Mouse (Mus musculus): ENCODE measurements at regions not wholly inside any gene's neighbourhood (a gene's known extent, or its start where the extent isn't known, plus 50 kb on each side); places are given as distances from the start of the nearest gene placed in this dataset.

DNA sequence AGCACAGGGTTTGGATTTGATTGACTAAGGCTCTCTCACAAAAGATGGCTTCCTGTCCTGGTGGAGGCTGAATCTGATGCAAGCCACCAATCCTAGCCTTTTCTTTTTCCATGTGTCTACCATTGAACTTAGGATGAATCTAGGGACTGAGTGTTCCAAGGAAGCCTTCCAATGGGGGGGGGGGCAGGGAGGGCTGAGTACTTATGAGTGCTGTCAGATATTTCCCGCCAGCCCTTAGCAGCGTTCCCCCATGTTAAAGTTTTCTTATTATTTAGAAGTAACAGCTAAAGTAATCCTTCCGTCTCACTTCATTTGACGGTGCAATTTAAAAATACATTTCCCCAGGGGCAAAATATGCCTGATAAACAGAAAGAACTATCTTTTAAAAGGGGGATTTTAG lies 144.8 kb upstream of the Slc38a2 start:
- Histone ChIP-seq H3K9ac (no peak overlapping the region), H3K36me3 (no peaks in the 10 kb centered on the region), H3K9me3 (no peaks in the 10 kb centered on the region), H3K27ac (peak overlapping the region; percentile 59), H3K4me1 (peaks cover 16% of the 10 kb centered on the region), H3K4me3 (no peak overlapping the region), H3K27me3 (no peaks in the 10 kb centered on the region), H3K4me2 (no peak overlapping the region)
- 50% methylated on average over 4 of the region's 4 CpGs for WGBS
- peak; percentile 82 for ATAC-seq (ENCODE audit: borderline replicate concordance, extremely low read depth, low FRiP score, low TSS enrichment)

DNA sequence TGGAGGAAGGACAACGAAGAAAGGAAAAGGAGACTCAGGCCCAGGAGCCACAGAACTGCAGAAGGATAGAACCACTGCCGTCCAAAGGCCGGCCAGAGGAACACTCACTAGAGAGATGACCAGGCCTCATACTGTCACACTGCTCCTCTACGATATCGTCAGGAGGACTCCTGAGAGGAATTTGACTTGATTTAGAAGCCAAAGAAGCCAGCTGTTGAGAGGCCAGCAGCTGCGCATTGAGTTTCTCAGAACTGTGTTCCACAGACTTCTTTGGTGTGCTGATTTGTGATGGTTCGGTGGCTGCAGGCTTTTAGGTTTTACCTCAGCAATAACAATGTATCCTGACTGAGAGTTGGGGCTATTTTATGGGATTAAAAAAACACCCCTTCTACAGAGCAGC lies 144.1 kb upstream of the Slc38a2 start:
- H3K9me3 ChIP-seq, result no peaks in the 10 kb centered on the region
- peaks cover 16% of the 10 kb centered on the region for H3K4me1 ChIP-seq
- H3K4me3 ChIP-seq, result no peak overlapping the region
- no peaks in the 10 kb centered on the region for H3K27me3 ChIP-seq
- no peak overlapping the region for H3K4me2 ChIP-seq
- peak overlapping the region; percentile 9; the same call in 1 of the 2 replicates for H3K27ac ChIP-seq
- WGBS, result 75% methylated on average over 7 of the region's 7 CpGs
- H3K9ac ChIP-seq, result no peak overlapping the region
- no peak for ATAC-seq (ENCODE audit: borderline replicate concordance, extremely low read depth, low FRiP score, low TSS enrichment)
- H3K36me3 ChIP-seq, result no peaks in the 10 kb centered on the region

DNA sequence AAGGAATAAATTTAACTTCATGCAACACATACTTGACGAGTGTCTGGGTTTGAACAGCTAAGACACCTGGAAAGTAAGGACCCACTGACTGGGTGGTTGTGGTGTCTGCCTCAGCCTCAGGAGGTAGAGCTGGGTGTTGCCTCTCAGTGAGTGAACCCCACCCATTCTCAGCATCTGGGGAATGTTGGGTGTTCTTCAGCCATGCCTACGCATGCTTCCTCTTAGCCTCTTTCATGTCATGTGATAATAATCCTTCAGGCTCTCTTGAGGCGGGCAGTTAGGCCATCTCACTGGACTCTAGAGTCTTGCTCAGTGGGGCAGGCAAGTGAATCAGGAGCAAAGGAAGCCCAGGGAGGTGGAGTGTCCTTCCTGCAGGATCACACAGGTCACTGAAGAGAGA lies 143.4 kb upstream of the Slc38a2 start:
- H3K9me3 ChIP-seq, result no peaks in the 10 kb centered on the region
- no peak overlapping the region for H3K27ac ChIP-seq
- 87% methylated on average over 3 of the region's 3 CpGs for WGBS
- no peak for ATAC-seq (ENCODE audit: borderline replicate concordance, extremely low read depth, low FRiP score, low TSS enrichment)
- H3K36me3 ChIP-seq, result no peaks in the 10 kb centered on the region
- no peak overlapping the region for H3K9ac ChIP-seq
- H3K4me2 ChIP-seq, result no peak overlapping the region
- H3K27me3 ChIP-seq, result no peaks in the 10 kb centered on the region
- peaks cover 16% of the 10 kb centered on the region for H3K4me1 ChIP-seq
- H3K4me3 ChIP-seq, result no peak overlapping the region

DNA sequence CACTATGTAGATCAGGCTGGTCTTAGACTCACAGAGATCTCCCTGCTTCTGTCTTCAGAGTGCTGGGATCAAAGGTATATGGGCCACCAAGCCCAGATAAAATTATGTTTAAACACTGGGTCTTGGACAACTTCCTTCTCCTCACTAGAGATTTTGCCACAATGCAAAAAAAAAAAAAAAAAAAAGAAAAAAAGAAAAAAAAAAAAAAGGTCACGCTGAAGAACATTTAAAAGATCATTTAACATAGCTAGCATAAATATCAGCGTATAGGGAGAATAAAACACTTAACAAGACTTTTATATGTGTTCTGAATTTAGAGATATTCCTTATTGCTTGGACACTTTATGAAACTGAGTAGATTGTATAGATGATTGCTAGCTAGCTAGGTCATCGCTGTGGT lies 137.1 kb upstream of the Slc38a2 start:
- H3K9ac ChIP-seq, result no peak overlapping the region
- no peak overlapping the region for H3K4me3 ChIP-seq
- H3K9me3 ChIP-seq, result no peaks in the 10 kb centered on the region
- H3K36me3 ChIP-seq, result no peaks in the 10 kb centered on the region
- no peaks in the 10 kb centered on the region for H3K27me3 ChIP-seq
- no peak overlapping the region for H3K4me2 ChIP-seq
- WGBS, result 77% methylated on average over 3 of the region's 3 CpGs
- no peaks in the 10 kb centered on the region for H3K4me1 ChIP-seq
- ATAC-seq (ENCODE audit: borderline replicate concordance, extremely low read depth, low FRiP score, low TSS enrichment), result no peak
- H3K27ac ChIP-seq, result no peak overlapping the region

DNA sequence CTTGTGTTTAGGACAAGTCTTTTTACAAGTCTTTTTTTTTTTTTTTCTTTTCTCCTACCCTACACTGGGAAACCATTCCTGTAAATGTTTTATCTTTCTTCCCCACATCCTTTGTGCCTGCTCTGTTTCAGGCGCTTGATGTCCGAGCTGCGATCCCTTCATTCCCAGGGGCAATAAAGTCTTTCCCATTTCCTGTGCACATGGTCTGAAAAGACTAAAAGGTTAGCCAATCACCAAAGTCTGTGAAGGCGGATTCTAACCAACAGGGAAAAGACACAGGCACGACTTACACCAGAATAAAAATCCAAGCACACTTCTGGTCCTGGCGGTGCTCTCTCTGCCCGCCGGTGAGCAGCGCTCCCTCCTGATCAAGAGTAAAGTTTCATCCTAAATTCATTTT lies 135.3 kb upstream of the Slc38a2 start:
- Histone ChIP-seq H3K4me1 (peaks cover 11% of the 10 kb centered on the region; the same call in 1 of the 2 replicates), H3K9ac (no peak overlapping the region), H3K4me3 (no peak overlapping the region), H3K4me2 (no peak overlapping the region), H3K27me3 (no peaks in the 10 kb centered on the region), H3K36me3 (no peaks in the 10 kb centered on the region), H3K27ac (no peak overlapping the region), H3K9me3 (no peaks in the 10 kb centered on the region)
- no peak for ATAC-seq (ENCODE audit: borderline replicate concordance, extremely low read depth, low FRiP score, low TSS enrichment)
- 71% methylated on average over 9 of the region's 9 CpGs for WGBS

DNA sequence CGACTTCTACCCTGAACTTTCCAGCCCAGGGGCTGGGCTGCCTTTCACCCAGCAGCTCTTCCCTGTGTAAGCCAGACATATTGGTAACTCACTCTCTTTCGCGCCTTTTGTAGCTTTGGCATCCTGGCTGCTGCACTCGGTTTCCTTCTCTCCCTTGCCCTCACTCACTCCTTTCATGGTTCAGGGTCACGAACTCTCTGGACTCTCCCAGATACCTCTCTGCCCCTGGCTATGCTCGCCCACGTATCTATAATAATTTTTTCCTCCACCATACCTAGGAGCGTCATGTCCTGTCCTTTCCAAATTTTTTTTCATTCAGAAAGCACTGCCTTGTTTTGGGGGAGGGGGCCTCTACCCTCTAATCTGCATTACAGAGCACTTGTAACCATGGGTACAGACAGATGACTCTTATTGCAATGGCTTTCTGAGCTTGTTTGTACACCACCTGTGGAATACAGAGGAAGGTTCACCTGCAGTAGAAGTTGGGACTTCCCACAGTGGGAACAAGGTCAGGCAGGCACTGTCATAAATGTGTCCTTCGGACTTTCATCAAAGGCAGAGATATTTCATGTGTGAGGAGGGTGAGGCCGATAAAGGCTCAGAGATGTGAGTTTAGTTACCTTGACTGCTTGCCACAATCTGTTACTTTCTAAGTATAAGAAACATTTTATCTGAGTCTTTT lies 134.8 kb upstream of the Slc38a2 start:
- H3K9ac ChIP-seq, result no peak overlapping the region
- H3K4me2 ChIP-seq, result no peak overlapping the region
- no peak overlapping the region for H3K4me3 ChIP-seq
- H3K36me3 ChIP-seq, result no peaks in the 10 kb centered on the region
- no peak for ATAC-seq (ENCODE audit: borderline replicate concordance, extremely low read depth, low FRiP score, low TSS enrichment)
- H3K9me3 ChIP-seq, result no peaks in the 10 kb centered on the region
- H3K4me1 ChIP-seq, result peaks cover 13% of the 10 kb centered on the region; the same call in 1 of the 2 replicates
- H3K27me3 ChIP-seq, result no peaks in the 10 kb centered on the region
- H3K27ac ChIP-seq, result no peak overlapping the region
- WGBS, result 78% methylated on average over 10 of the region's 10 CpGs

DNA sequence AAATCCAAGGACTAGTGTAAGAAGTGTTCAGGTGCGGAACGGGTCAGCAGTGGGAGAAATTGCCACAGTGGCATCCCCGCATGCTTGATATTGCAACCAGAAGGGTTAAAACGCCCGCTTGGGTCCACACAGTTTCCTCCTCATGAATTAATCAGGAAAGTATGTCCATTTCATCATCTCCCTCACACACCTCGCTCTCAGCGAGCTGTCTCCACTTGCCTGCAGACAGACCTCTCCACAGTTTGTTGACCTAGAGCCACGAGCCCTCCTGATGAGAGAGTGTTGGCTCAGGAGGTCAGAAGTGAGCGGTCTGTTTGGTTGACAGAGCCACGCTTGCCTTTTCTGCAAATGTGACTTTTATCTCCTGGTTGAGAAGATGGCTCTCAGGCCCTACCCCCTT lies 132.9 kb upstream of the Slc38a2 start:
- Histone ChIP-seq H3K9me3 (no peaks in the 10 kb centered on the region), H3K4me1 (peaks cover 13% of the 10 kb centered on the region; the same call in 1 of the 2 replicates), H3K36me3 (no peaks in the 10 kb centered on the region), H3K4me3 (no peak overlapping the region), H3K4me2 (no peak overlapping the region), H3K27ac (no peak overlapping the region), H3K9ac (no peak overlapping the region), H3K27me3 (no peaks in the 10 kb centered on the region)
- WGBS, result 50% methylated on average over 10 of the region's 10 CpGs
- ATAC-seq (ENCODE audit: borderline replicate concordance, extremely low read depth, low FRiP score, low TSS enrichment), result no peak

DNA sequence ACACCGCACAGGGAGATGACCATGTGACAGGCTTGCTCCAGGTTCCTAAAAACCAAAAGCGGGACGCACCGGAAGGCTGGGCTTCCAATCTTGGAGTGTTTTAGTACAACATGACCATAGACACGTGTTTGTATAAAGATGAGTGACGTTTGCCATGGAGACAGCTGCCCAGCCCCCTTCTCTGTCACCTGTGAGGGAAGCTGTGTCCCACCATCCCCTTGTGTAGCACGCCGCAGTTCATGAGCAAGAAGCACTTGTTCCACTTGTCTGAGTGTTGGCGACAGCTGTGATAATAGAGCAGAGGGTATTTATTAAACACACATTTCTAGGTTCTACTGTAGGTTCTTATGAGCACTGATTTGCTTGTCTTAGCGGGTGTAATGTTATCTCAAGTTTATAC lies 131.7 kb upstream of the Slc38a2 start:
- Histone ChIP-seq H3K9me3 (no peaks in the 10 kb centered on the region), H3K27me3 (no peaks in the 10 kb centered on the region), H3K4me3 (no peak overlapping the region), H3K4me2 (no peak overlapping the region), H3K4me1 (peaks cover 13% of the 10 kb centered on the region; the same call in 1 of the 2 replicates), H3K9ac (no peak overlapping the region), H3K27ac (no peak overlapping the region), H3K36me3 (no peaks in the 10 kb centered on the region)
- 72% methylated on average over 10 of the region's 10 CpGs for WGBS
- ATAC-seq (ENCODE audit: borderline replicate concordance, extremely low read depth, low FRiP score, low TSS enrichment), result no peak

DNA sequence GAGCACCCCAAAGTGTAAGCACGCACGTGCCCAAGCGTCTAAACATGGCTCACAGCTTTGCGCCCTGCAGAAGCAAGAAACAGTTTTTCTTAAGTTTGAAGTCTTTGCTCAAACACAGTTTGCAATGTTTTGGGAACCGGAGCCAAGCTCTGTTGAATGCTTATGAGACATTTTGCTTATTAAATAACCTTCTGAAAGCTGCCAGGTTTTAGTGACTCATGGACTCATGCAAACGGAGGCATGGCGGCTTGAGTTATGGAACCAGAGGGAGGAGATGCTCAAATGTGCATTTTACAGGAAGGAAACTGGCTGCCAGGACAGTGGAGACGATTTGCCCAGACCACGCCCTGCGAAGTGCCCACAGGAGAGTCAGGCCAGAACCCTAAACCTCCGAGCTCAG lies 131.0 kb upstream of the Slc38a2 start:
- 69% methylated on average over 11 of the region's 11 CpGs for WGBS
- no peak overlapping the region for H3K4me3 ChIP-seq
- H3K36me3 ChIP-seq, result no peaks in the 10 kb centered on the region
- ATAC-seq (ENCODE audit: borderline replicate concordance, extremely low read depth, low FRiP score, low TSS enrichment), result peak; percentile 33; the same call in 1 of the 2 replicates
- H3K9me3 ChIP-seq, result no peaks in the 10 kb centered on the region
- no peak overlapping the region for H3K9ac ChIP-seq
- peak overlapping the region; percentile 37; the same call in 1 of the 2 replicates for H3K27ac ChIP-seq
- no peaks in the 10 kb centered on the region for H3K27me3 ChIP-seq
- no peak overlapping the region for H3K4me2 ChIP-seq
- peaks cover 13% of the 10 kb centered on the region; the same call in 1 of the 2 replicates for H3K4me1 ChIP-seq

DNA sequence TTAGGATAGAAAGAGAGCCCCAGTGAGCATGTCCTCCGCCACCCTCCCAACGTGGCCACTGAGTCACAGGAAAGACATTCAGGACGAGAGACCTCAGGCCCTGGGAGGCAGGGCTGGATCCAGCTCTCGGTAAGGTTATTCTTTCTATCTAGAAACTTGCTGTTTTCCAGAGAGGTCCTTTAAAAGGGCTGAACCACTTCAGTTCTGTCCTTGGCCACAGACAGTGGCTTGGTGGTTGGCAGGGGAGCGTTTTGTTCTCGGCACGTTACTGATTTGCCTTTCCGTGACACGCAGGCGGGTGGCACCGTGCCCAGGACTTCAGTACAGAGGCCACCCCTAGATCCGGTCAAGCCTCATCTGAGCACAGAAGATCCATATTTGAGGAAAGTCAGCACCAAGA lies 130.4 kb upstream of the Slc38a2 start:
- Histone ChIP-seq H3K4me1 (peaks cover 13% of the 10 kb centered on the region; the same call in 1 of the 2 replicates), H3K4me3 (no peak overlapping the region), H3K4me2 (no peak overlapping the region), H3K36me3 (no peaks in the 10 kb centered on the region), H3K27ac (0 out of 2 replicates have a peak overlapping the region, but pooled peaks have one; percentile 2), H3K9me3 (no peaks in the 10 kb centered on the region), H3K9ac (no peak overlapping the region), H3K27me3 (no peaks in the 10 kb centered on the region)
- WGBS, result 57% methylated on average over 12 of the region's 12 CpGs
- peak; percentile 69; the same call in 1 of the 2 replicates for ATAC-seq (ENCODE audit: borderline replicate concordance, extremely low read depth, low FRiP score, low TSS enrichment)

DNA sequence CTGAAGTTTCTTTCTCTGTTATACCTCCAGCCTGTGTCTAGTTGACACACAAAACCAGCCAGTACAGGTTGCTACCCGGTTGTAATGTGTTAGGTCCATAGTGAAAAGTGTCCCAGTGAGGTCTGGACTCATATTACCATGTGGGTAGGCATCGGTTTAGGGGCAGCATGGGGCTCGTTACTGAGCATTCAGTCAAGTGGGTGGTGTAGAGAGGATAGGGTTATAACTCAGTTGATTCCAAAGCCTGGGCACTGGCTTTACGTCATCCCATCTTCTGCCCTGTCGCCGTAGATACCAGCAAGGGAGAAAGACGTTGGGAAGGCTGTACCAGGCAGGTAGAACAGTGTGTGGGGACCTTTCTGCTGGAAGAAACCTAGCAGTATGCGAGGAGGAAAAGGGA lies 129.2 kb upstream of the Slc38a2 start:
- H3K9me3 ChIP-seq, result no peaks in the 10 kb centered on the region
- H3K27me3 ChIP-seq, result no peaks in the 10 kb centered on the region
- no peak overlapping the region for H3K4me2 ChIP-seq
- ATAC-seq (ENCODE audit: borderline replicate concordance, extremely low read depth, low FRiP score, low TSS enrichment), result no peak
- no peaks in the 10 kb centered on the region for H3K36me3 ChIP-seq
- H3K4me3 ChIP-seq, result no peak overlapping the region
- no peak overlapping the region for H3K9ac ChIP-seq
- H3K27ac ChIP-seq, result no peak overlapping the region
- H3K4me1 ChIP-seq, result peaks cover 13% of the 10 kb centered on the region; the same call in 1 of the 2 replicates
- WGBS, result 88% methylated on average over 8 of the region's 8 CpGs

DNA sequence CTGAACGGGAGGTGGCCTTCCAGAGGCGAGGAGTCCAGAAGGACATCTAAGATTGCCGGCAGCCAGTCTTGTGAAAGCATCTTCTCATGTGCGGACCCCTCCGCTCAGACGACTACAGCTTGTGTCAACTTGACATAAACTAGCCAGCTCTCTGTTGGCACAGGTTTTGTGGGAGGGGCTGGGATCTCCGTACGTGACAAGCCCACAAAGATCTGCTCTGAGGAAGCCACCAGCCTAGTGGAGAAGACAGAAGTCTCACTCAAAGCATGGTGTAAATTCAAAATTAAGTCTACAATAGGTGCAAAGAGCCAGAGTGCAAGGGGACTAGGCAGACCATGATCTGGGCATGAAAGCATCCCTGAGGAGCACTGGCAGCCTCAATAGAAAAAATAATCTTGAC lies 128.4 kb upstream of the Slc38a2 start:
- ATAC-seq (ENCODE audit: borderline replicate concordance, extremely low read depth, low FRiP score, low TSS enrichment), result no peak
- Histone ChIP-seq H3K27me3 (no peaks in the 10 kb centered on the region), H3K9me3 (no peaks in the 10 kb centered on the region), H3K4me2 (no peak overlapping the region), H3K36me3 (no peaks in the 10 kb centered on the region), H3K4me3 (no peak overlapping the region), H3K9ac (no peak overlapping the region), H3K4me1 (peaks cover 13% of the 10 kb centered on the region; the same call in 1 of the 2 replicates), H3K27ac (no peak overlapping the region)
- WGBS, result 36% methylated on average over 8 of the region's 8 CpGs
